Mouse (Mus musculus) lung, embryonic 16.5 days (tissue): ENCODE measurements at regions not wholly inside any gene's neighbourhood (a gene's known extent, or its start where the extent isn't known, plus 50 kb on each side); places are given as distances from the start of the nearest gene placed in this dataset.

Experiments
- ATAC-seq: fragments of 200-750 bp; cut with Nextera tagmentation; 2 replicates; pipeline ENCODE4 v1.8.0; 2017; ENCODE audit warnings: low read depth, mild to moderate bottlenecking, moderate library complexity
- H3K27ac ChIP-seq: fragments of 300-500 bp; sonication (generic); 2 replicates; pipeline ENCODE4 v1.5.1; 2014; ENCODE audit warnings: mild to moderate bottlenecking, control low read depth, low read length
- H3K27me3 ChIP-seq: fragments of 300-500 bp; sonication (generic); 2 replicates; pipeline ENCODE4 v1.6.1; 2014; ENCODE audit warnings: low read depth, low read length, mixed read lengths; ENCODE audit not compliant: control insufficient read depth, insufficient read depth
- H3K36me3 ChIP-seq: fragments of 300-500 bp; sonication (generic); 2 replicates; pipeline ENCODE4 v1.6.1; 2014; ENCODE audit warnings: low read length; ENCODE audit not compliant: control insufficient read depth, insufficient read depth
- H3K4me1 ChIP-seq: fragments of 300-500 bp; sonication (generic); replicated peaks from 2 replicates; pipeline ENCODE4 v1.6.1; 2014; ENCODE audit warnings: low read length, mixed read lengths; ENCODE audit not compliant: control insufficient read depth, insufficient read depth
- H3K4me2 ChIP-seq: fragments of 300-500 bp; sonication (generic); 2 replicates; pipeline ENCODE4 v1.6.1; 2014; ENCODE audit warnings: low read depth, low read length, control low read depth
- H3K4me3 ChIP-seq: fragments of 300-500 bp; sonication (generic); 2 replicates; pipeline ENCODE4 v1.5.1; 2014; ENCODE audit warnings: mild to moderate bottlenecking, low read length, control low read depth
- H3K9ac ChIP-seq: fragments of 300-500 bp; sonication (generic); 2 replicates; pipeline ENCODE4 v1.6.1; 2014; ENCODE audit warnings: low read length, control low read depth
- H3K9me3 ChIP-seq: fragments of 300-500 bp; sonication (generic); 2 replicates; pipeline ENCODE4 v1.6.1; 2016; ENCODE audit warnings: low read length; ENCODE audit not compliant: control insufficient read depth
- WGBS: fragments of 180-500 bp; shearing (Covaris S2); extraction: QIAGEN DNeasy Blood & Tissue Kit; methylation state at CpG from one replicate; pipeline ENCODE4 v1.1.7; 2014; 5-methylcytosine and 5-hydroxymethylcytosine counted together

GRCm38 (mm10) chr12:32765861-32766260, 53.5 kb upstream of the Nampt start:
- Histone ChIP-seq H3K9ac (no peak overlapping the region), H3K9me3 (no peaks in the 10 kb centered on the region), H3K36me3 (no peaks in the 10 kb centered on the region), H3K4me2 (no peak overlapping the region), H3K27me3 (no peaks in the 10 kb centered on the region), H3K4me3 (no peak overlapping the region), H3K27ac (no peak overlapping the region; the same call in 1 of the 2 replicates), H3K4me1 (peaks cover 12% of the 10 kb centered on the region)
- ATAC-seq = no peak

DNA sequence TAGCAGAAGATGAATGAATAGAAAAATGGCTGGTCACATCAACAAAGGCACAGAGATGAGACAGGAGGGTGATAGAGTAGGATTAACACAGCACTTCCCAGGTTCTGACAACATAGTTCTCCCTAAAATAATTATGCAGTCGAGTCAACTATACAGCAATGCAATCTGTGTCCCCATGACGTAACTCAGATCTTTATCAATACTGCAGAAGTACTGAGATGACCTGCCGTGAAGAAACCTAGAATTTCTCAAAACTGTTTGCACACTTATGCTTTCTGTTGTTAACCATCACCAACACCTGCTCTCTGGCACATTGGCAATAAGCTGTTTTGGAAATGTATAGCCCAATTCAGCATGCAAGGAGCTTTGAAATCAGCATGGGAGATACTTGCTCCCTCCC, 52.8 kb upstream of the Nampt start:
- H3K4me2 ChIP-seq = no peak overlapping the region
- 73% methylated on average over 3 of the region's 3 CpGs for WGBS
- ATAC-seq = no peak

GRCm38 (mm10) chr12:32767206-32768081, 51.9 kb upstream of the Nampt start:
- WGBS = 70% methylated on average over 7 of the region's 7 CpGs

More for the DNA sequence above, 52.8 kb upstream of the Nampt start:
- H3K9ac ChIP-seq = no peak overlapping the region
- no peak overlapping the region for H3K27ac ChIP-seq
- no peaks in the 10 kb centered on the region for H3K36me3 ChIP-seq
- no peak overlapping the region for H3K4me3 ChIP-seq
- H3K9me3 ChIP-seq = no peaks in the 10 kb centered on the region
- H3K27me3 ChIP-seq = no peaks in the 10 kb centered on the region
- H3K4me1 ChIP-seq = peaks cover 9% of the 10 kb centered on the region

DNA sequence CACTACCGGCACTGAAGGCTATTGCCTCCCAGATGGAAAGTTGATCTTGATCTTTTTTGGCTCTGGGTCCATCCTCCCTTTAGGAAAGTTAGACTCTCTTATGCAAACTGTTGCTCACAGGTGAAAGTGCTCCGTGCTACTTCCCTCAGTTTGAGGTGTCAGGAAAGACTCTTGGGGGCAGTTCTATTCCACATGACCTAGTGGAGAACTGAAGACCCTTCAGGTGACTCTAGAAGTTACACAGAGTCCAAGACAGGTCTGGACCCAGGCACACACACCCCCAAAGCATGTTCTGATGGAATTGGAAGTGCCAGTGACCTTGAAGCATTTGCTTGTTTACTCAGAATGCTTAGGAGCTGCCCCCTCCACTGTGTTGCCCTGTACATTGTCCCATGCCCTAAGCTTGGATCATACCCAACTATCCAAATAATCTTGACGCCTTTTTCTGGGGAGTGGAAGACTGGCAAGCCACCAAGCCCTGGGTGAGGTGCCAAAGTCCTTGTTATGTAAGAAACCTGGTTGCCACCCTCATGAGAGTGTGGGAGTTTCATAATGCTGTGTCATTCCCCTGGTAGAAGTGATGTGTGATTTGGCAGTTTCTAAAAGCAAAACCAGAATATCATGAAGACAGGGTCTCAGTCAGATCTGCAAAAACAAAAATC, 51.1 kb upstream of the Nampt start:
- Histone ChIP-seq H3K27ac (peak overlapping the region; percentile 58; the same call in 1 of the 2 replicates), H3K9me3 (no peaks in the 10 kb centered on the region), H3K36me3 (no peaks in the 10 kb centered on the region), H3K4me3 (no peak overlapping the region), H3K4me2 (no peak overlapping the region), H3K9ac (no peak overlapping the region), H3K27me3 (no peaks in the 10 kb centered on the region), H3K4me1 (peaks cover 9% of the 10 kb centered on the region)
- WGBS = 41% methylated on average over 3 of the region's 3 CpGs
- ATAC-seq = peak; percentile 81

More at GRCm38 (mm10) chr12:32767206-32768081, 51.9 kb upstream of the Nampt start:
- Histone ChIP-seq H3K9ac (no peak overlapping the region), H3K4me3 (no peak overlapping the region), H3K9me3 (no peaks in the 10 kb centered on the region), H3K4me2 (no peak overlapping the region), H3K27ac (peak overlapping the region; percentile 58; the same call in 1 of the 2 replicates), H3K4me1 (peaks cover 9% of the 10 kb centered on the region), H3K27me3 (no peaks in the 10 kb centered on the region), H3K36me3 (no peaks in the 10 kb centered on the region)
- ATAC-seq = peak; percentile 55

DNA sequence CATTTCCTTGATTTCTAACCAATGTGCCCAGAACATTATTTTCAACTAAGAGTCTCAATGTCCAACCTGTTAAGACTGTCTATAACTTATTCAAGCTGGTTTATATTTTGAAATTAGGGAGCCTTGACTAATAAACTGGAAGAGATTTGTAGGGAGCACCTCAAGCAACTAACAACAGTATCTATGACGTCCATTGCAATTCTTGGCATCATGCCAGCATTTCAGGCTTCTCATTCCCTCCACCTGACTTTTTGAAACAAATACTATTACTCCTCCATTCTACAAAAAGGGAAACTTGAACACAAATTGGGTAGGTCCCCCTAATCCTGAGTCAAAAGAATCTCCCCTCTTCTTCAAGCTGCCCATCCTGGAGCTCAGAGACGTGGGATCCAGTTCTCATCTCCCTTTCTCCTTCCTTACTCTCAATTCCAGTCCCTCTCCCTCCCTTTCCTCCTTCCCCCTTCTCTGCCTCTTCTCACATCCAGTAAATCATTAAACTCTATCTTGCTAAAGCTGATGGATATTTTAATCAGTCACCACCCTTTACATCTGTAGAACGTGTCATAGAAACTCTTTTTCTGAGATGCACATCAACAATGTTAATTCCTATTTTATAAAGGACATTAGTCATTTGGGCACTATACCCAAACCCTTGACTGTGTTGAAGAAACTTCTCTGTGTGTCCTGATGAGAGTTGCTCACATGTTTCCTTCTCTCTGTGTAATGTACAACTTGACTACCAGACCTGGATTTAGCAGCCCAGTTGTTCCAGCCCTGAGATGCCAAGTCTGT, 50.4 kb upstream of the Nampt start:
- Histone ChIP-seq H3K4me1 (peaks cover 9% of the 10 kb centered on the region), H3K27me3 (no peaks in the 10 kb centered on the region), H3K36me3 (no peaks in the 10 kb centered on the region), H3K27ac (no peak overlapping the region), H3K4me3 (no peak overlapping the region), H3K4me2 (no peak overlapping the region), H3K9me3 (no peaks in the 10 kb centered on the region), H3K9ac (no peak overlapping the region)
- WGBS = 51% methylated on average over 3 of the region's 3 CpGs
- ATAC-seq = no peak
